Mouse (Mus musculus) layer of hippocampus, adult 8-10 months (tissue): ENCODE data around the gene Kif1bp. TPM values are rescaled to one million over a fixed set of nuclear protein-coding genes. Genes with fewer than 3 reads are reported as not detected.
A peak's percentile ranks its signal among the peaks of the same experiment; 100 is the strongest.
"Not testable (repeated sequence)": the region's sequence is repeated elsewhere in the genome, so short reads cannot be mapped to it uniquely, and the experiment has no call there.

Source experiments
- DNase-seq, 2 experiments: peaks; one replicate each; pipeline ENCODE4 v3.0.0; 2022; ENCODE audit warnings: low spot score in 2 of 2
- total RNA-seq, 4 experiments: library from RNA; stranded (reverse); gene quantifications; 2 replicates each; pipeline ENCODE4 v1.2.4; 2022

Kif1bp gene
- total RNA-seq: 100 to 1,000 TPM; 187 to 202 (median 195) TPM

- peak; percentile 98 for DNase-seq
Measured at GRCm38 (mm10) chr10:62578338-62579100, at the start of gene Kif1bp. TSS of gene Kif1bp (minus strand) at chr10:62578457.

DNA sequence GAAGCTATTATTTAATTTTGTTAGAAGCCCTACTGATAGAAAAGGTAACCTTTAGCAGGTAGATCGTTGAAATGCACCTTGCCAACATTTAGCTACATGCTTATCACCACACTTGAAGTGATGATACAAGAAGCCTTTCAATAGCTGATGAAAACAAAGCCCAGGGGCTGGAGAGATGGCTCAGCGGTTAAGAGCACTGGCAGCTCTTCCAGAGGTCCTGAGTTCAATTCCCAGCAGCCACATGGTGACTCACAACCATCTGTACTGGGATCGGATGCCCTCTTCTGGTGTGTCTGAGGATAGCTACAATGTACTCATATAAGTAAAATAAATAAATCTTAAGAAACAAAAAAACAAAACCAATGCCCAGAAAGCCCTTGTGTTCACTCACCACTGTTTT is 25.9 kb upstream of the Kif1bp start:
- DNase-seq: no peak

DNA sequence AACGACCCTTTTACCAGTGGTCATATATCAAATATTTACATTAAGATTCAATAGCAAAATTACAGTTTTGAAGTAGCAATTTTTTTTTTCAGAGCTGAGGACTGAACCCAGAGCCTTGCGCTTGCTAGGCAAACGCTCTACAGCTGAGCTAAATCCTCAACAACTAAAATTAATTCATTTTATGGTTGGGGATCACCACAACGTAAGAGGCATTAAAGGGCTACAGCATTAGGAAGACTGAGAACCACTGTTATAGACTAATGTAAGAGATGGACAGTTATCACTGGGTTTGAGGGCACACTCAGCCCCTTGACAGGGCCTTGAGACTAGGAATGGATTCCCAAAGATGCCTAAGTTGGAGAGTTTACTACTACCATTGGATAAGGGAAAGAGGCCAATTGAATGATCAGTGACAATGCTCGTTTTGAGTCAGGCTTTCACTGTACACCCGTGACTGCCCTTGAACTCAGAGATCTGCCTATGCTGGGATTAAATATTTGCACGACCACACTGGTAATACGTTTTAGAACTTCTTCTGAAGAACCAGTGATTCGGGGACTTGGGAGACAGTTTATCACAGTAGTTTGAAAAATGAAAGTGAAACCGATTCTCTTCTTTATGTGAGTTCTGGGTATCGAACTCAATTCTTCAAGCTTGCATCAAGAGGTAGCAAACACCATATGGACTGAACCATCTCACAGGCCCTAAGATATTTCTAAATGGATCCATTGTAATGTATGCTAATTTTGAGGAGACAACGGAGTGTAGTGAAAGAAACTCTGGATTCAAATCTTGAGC is 25.2 kb upstream of the Kif1bp start:
- DNase-seq: no peak

GRCm38 (mm10) chr10:62602177-62603040 is 24.2 kb upstream of the Kif1bp start, which contains the start of gene Ddx21:
TSS of gene Ddx21 (minus strand) at chr10:62602281.
- peak; percentile 81 to 86 for DNase-seq

DNA sequence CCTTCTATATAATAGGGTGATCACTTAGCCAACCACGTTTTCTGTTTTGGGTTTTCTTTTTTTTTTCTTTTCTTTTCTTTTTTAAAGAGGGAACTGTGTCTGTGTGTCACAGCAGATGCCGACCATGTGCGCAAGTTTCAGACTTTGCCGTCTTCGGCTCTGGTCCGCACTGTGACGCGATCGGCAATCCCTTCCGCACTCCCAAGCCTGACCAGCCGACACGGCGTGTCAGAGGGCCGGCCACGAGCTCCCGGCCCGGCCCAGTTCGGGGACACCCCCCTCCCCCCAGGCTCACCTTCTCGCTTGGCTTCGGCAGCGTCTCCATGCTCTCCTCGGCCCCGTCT is 23.5 kb upstream of the Kif1bp start:
- DNase-seq: peak in 1 of 2 experiments; percentile 32

GRCm38 (mm10) chr10:62601053-62601791 is 23.0 kb upstream of the Kif1bp start:
- DNase-seq: no peak

DNA sequence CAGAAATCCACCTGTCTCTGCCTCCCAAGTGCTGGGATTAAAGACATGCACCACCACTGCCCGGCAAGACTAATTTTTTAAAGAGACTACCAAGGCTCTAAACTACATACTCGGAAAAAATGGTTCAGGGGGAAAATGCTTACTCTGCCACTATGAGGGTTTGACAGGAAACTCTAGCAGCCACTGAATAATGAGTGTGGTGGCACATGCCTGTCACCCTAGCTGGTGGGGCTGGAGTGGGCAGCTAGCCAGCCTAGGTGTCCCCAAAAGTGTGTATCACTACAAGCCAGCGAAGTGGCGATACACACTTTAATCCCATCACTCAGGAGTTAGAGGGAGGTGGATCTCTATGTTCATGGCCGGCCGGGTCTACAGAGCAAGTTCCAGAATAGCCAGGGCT is 21.8 kb upstream of the Kif1bp start:
- no peak for DNase-seq

GRCm38 (mm10) chr10:62599311-62599710 is 21.1 kb upstream of the Kif1bp start:
- DNase-seq: not testable (repeated sequence)

DNA sequence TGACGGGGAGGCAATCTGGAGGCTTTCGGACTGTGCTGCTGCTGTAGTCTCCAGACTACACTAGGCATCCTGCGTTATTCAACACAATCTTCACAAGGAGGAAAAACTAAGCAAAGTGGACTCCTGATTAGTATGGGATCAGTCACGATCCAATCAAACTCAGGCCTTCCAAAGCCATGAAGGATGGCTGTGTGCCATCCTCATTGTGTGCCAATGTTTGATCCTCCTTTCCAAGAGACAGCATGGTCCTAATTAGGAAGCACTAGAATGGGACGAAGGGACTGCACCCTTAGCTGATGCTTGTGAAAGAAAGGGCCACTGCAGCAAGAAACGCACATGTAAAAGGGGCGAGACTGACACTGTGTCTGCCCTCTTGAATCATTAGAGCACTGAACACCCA is 14.2 kb upstream of the Kif1bp start:
- DNase-seq: no peak

DNA sequence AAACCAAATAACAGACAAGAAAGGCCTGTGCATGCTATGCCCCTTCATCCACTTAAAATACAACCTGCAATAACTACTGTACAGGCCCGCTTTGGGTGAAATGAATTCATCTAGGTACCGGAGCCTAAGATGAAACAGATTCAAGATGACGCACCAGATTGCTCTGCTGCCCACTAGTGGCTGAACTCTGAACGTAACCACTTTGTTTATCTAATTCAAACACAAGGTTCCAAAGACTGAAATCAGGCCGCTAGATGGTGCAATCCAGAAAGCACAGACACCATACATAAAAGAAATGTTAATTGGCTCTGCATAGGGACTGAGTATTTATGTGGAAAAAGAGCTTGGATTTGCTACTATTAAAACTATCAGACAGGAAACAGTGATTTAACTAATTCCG is 11.9 kb upstream of the Kif1bp start:
- peak; percentile 89 to 93 for DNase-seq

DNA sequence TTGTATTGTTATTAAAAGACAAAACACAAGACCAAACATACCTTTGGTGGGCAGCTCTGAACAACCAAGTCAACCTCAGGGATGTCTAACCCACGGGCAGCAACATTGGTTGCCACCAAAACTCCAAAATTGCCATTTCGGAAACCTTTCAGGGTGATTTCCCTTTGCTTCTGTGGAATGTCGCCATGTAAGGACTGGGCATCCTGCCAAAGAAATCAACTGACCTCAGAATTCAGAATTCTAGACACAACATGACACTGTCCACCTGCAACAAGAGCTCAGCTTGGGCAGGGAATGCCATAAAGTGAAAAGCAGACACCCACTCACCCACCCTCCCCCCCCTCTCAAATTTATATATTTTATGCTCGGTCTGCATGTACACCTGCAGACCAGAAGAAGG is 10.4 kb upstream of the Kif1bp start:
- DNase-seq: no peak

- no peak for DNase-seq
Measured at GRCm38 (mm10) chr10:62583245-62583644, 5.0 kb upstream of the Kif1bp start.

DNA sequence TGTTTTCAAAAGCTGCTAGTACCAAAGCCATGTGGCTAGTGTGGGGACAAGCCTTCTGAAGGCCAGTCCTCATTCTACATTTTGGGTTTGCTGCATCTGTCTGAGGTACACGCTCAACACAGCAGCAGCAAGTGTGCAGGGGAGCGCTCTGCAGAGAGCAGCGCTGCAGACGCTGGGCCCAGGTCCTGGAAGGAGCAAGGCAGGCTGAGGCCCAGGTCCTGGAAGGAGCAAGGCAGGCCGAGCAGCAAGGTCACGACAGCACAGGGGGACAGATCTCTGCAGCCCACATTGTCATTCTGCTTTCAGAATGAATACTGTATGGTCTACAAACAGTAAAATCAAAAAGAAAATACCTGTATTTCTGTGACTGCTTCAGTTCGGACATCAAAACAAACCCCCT is 4.4 kb upstream of the Kif1bp start:
- DNase-seq: no peak

GRCm38 (mm10) chr10:62582263-62582662 is 4.0 kb upstream of the Kif1bp start:
- no peak for DNase-seq

- DNase-seq: not testable (repeated sequence)
Measured at GRCm38 (mm10) chr10:62579129-62579528, 872 bp upstream of the Kif1bp start.

DNA sequence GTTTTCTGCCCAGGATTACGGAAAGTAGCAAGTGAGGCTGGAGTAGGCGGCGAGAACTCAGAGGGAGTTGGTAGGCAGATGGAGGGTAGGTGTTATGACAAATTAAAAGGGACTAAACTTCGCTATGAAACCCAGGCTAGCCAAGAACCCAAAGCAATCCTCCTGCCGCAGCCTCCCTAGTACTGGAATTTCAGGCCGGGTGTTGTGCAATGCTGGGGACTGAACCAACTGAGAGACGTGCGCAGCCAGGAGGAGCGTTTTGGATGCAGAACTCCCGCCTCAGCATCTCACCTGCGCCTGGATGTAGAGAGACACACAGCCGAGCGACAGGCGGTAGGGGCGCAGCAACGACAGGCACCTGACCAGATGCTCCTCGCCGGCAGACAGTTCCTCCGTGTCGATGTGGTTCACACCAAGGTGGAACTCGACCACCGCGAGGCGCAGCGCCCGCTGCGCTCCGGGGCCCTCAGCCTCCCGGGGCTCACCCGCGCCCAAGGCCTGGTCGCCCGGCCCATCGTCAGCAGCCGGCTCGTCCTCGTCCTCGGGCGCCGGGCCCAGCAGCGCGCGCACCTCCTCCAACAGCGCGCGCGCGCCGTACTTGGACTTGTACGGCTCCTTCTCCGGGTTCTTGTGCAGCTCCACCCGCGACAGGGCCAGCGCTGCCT is 452 bp downstream of the Kif1bp start:
- DNase-seq: peak; percentile 40 to 66

- no peak for DNase-seq
Measured at GRCm38 (mm10) chr10:62575001-62575400, 3.3 kb downstream of the Kif1bp start.

GRCm38 (mm10) chr10:62570126-62570871 is 8.0 kb downstream of the Kif1bp start:
- DNase-seq: no peak

- no peak for DNase-seq
Measured at GRCm38 (mm10) chr10:62568861-62569260, 9.4 kb downstream of the Kif1bp start.

GRCm38 (mm10) chr10:62557736-62558135 is 20.5 kb downstream of the Kif1bp start:
- DNase-seq: no peak
